Mouse (Mus musculus) liver, embryonic 11.5 days (tissue): ENCODE results near the gene Cnfn. TPM values are rescaled to one million over a fixed set of nuclear protein-coding genes. Genes with fewer than 3 reads are reported as not detected.

Experiments
- ATAC-seq: fragments of 200-750 bp; cut with Nextera tagmentation; replicated peaks from 2 replicates; pipeline ENCODE4 v1.8.0; 2017; ENCODE audit warnings: moderate number of reproducible peaks, mild to moderate bottlenecking, moderate TSS enrichment, moderate library complexity; ENCODE audit not compliant: low FRiP score
- DNase-seq: peaks from one replicate; pipeline ENCODE4 v3.0.0-alpha.2; 2017; ENCODE audit warnings: low spot score
- H3K27ac ChIP-seq: fragments of 300-500 bp; sonication (generic); 2 replicates; pipeline ENCODE4 v1.5.1; 2014; ENCODE audit warnings: mild to moderate bottlenecking, low read depth, low read length, control low read depth
- H3K27me3 ChIP-seq: fragments of 300-500 bp; sonication (generic); replicated peaks from 2 replicates; pipeline ENCODE4 v1.6.1; 2014; ENCODE audit warnings: low read length, mixed read lengths; ENCODE audit not compliant: control insufficient read depth, insufficient read depth
- H3K36me3 ChIP-seq: fragments of 300-500 bp; sonication (generic); 2 replicates; pipeline ENCODE4 v1.6.1; 2014; ENCODE audit warnings: mild to moderate bottlenecking, low read length, moderate library complexity, mixed read lengths; ENCODE audit not compliant: control insufficient read depth, insufficient read depth
- H3K4me1 ChIP-seq: fragments of 300-500 bp; sonication (generic); replicated peaks from 2 replicates; pipeline ENCODE4 v1.6.1; 2014; ENCODE audit warnings: low read length, mixed read lengths; ENCODE audit not compliant: control insufficient read depth, insufficient read depth
- H3K4me2 ChIP-seq: fragments of 300-500 bp; sonication (generic); 2 replicates; pipeline ENCODE4 v1.6.1; 2014; ENCODE audit warnings: mild to moderate bottlenecking, control low read depth, moderate library complexity
- H3K4me3 ChIP-seq: fragments of 300-500 bp; sonication (generic); 2 replicates; pipeline ENCODE4 v1.5.1; 2014; ENCODE audit warnings: low read depth, low read length, control low read depth
- H3K9ac ChIP-seq: fragments of 300-500 bp; sonication (generic); 2 replicates; pipeline ENCODE4 v1.6.1; 2014; ENCODE audit warnings: low read depth, low read length, control low read depth
- H3K9me3 ChIP-seq: fragments of 300-500 bp; sonication (generic); 2 replicates; pipeline ENCODE4 v1.6.1; 2016; ENCODE audit warnings: low read length, inconsistent platforms, mixed read lengths; ENCODE audit not compliant: control insufficient read depth
- WGBS: fragments of 180-500 bp; shearing (Covaris S2); extraction: QIAGEN DNeasy Blood & Tissue Kit; methylation state at CpG from one replicate; pipeline ENCODE4 v1.1.7; 2014; 5-methylcytosine and 5-hydroxymethylcytosine counted together
- polyA plus RNA-seq: library from polyadenylated mRNA; unstranded; fragments of >200 nt; fragmentation: Nextera tagmentation; extraction: Ambion mirVana; gene quantifications from 2 replicates; pipeline ENCODE4 v1.2.1, GENCODE M21; 2014

The Cnfn gene
- polyA plus RNA-seq, 1 experiment from 2014 or later, result not detected

- Histone ChIP-seq H3K9me3 (no peaks in the 10 kb centered on the region), H3K36me3 (peaks cover 5% of the 10 kb centered on the region; the same call in 1 of the 2 replicates), H3K27me3 (peaks cover 51% of the 10 kb centered on the region), H3K4me1 (peaks cover 3% of the 10 kb centered on the region; the same call in 1 of the 2 replicates), H3K4me2 (no peak overlapping the region), H3K9ac (no peak overlapping the region), H3K27ac (no peak overlapping the region), H3K4me3 (no peak overlapping the region)
- no peak for DNase-seq
- no peak for ATAC-seq
- WGBS, result 3% methylated on average over 33 of the region's 33 CpGs
Measured at GRCm38 (mm10) chr7:25367632-25368293, 1.8 kb downstream of the Cnfn start.

- WGBS, result 61% methylated on average over 13 of the region's 13 CpGs
- Histone ChIP-seq H3K4me3 (no peak overlapping the region), H3K4me1 (peaks cover 3% of the 10 kb centered on the region; the same call in 1 of the 2 replicates), H3K36me3 (peaks cover 5% of the 10 kb centered on the region; the same call in 1 of the 2 replicates), H3K27me3 (peaks cover 51% of the 10 kb centered on the region), H3K9me3 (no peaks in the 10 kb centered on the region), H3K4me2 (no peak overlapping the region), H3K27ac (no peak overlapping the region), H3K9ac (no peak overlapping the region)
- DNase-seq, result no peak
- ATAC-seq, result no peak
Measured at GRCm38 (mm10) chr7:25365937-25366625, 3.4 kb downstream of the Cnfn start.

- Histone ChIP-seq H3K9ac (no peak overlapping the region), H3K9me3 (no peaks in the 10 kb centered on the region), H3K27ac (no peak overlapping the region), H3K27me3 (peaks cover 35% of the 10 kb centered on the region), H3K36me3 (peaks cover 7% of the 10 kb centered on the region; the same call in 1 of the 2 replicates), H3K4me1 (peaks cover 3% of the 10 kb centered on the region; the same call in 1 of the 2 replicates), H3K4me3 (no peak overlapping the region), H3K4me2 (no peak overlapping the region)
- ATAC-seq (no peak), DNase-seq (no peak)
- WGBS, result 86% methylated on average over 17 of the region's 17 CpGs
Measured at GRCm38 (mm10) chr7:25363632-25364031, 5.9 kb downstream of the Cnfn start.

- no peak overlapping the region for H3K9ac ChIP-seq
Measured at GRCm38 (mm10) chr7:25363151-25363550, 6.4 kb downstream of the Cnfn start.

GRCm38 (mm10) chr7:25358721-25359206 lies 10.8 kb downstream of the Cnfn start:
- H3K4me1 ChIP-seq, result no peaks in the 10 kb centered on the region
- H3K9ac ChIP-seq, result no peak overlapping the region
- no peak overlapping the region for H3K4me2 ChIP-seq
- no peaks in the 10 kb centered on the region for H3K9me3 ChIP-seq
- WGBS, result 91% methylated on average over 19 of the region's 19 CpGs
- H3K27ac ChIP-seq, result no peak overlapping the region
- ATAC-seq (no peak), DNase-seq (no peak)
- no peaks in the 10 kb centered on the region for H3K27me3 ChIP-seq
- H3K36me3 ChIP-seq, result peaks cover 6% of the 10 kb centered on the region; the same call in 1 of the 2 replicates
- no peak overlapping the region for H3K4me3 ChIP-seq

More at GRCm38 (mm10) chr7:25363151-25363550, 6.4 kb downstream of the Cnfn start:
- no peak overlapping the region for H3K4me3 ChIP-seq
- H3K27me3 ChIP-seq, result peaks cover 31% of the 10 kb centered on the region
- peaks cover 8% of the 10 kb centered on the region; the same call in 1 of the 2 replicates for H3K36me3 ChIP-seq
- H3K4me2 ChIP-seq, result no peak overlapping the region
- peaks cover 3% of the 10 kb centered on the region; the same call in 1 of the 2 replicates for H3K4me1 ChIP-seq
- H3K9me3 ChIP-seq, result no peaks in the 10 kb centered on the region
- DNase-seq (no peak), ATAC-seq (no peak)
- WGBS, result 84% methylated on average over 19 of the region's 19 CpGs
- H3K27ac ChIP-seq, result no peak overlapping the region

- WGBS, result 75% methylated on average over 8 of the region's 8 CpGs
Measured at GRCm38 (mm10) chr7:25348861-25349260, 20.7 kb downstream of the Cnfn start.

GRCm38 (mm10) chr7:25341000-25341784 lies 28.3 kb downstream of the Cnfn start:
- Histone ChIP-seq H3K9ac (no peak overlapping the region), H3K9me3 (no peaks in the 10 kb centered on the region), H3K4me1 (no peaks in the 10 kb centered on the region), H3K27ac (no peak overlapping the region), H3K4me2 (no peak overlapping the region), H3K27me3 (no peaks in the 10 kb centered on the region), H3K36me3 (no peaks in the 10 kb centered on the region), H3K4me3 (no peak overlapping the region)
- DNase-seq (no peak), ATAC-seq (no peak; the same call in 1 of the 2 replicates)
- WGBS, result 83% methylated on average over 20 of the region's 20 CpGs

More at GRCm38 (mm10) chr7:25348861-25349260, 20.7 kb downstream of the Cnfn start:
- Histone ChIP-seq H3K4me1 (no peaks in the 10 kb centered on the region), H3K9me3 (no peaks in the 10 kb centered on the region), H3K9ac (no peak overlapping the region), H3K4me3 (no peak overlapping the region), H3K4me2 (no peak overlapping the region), H3K27ac (no peak overlapping the region), H3K36me3 (peaks cover 11% of the 10 kb centered on the region; the same call in 1 of the 2 replicates), H3K27me3 (no peaks in the 10 kb centered on the region)
- no peak for DNase-seq
- ATAC-seq, result no peak

- Histone ChIP-seq H3K27me3 (no peaks in the 10 kb centered on the region), H3K9me3 (no peaks in the 10 kb centered on the region), H3K36me3 (peaks cover 2% of the 10 kb centered on the region; the same call in 1 of the 2 replicates), H3K4me2 (no peak overlapping the region), H3K4me3 (no peak overlapping the region), H3K4me1 (no peaks in the 10 kb centered on the region), H3K9ac (no peak overlapping the region), H3K27ac (no peak overlapping the region)
- ATAC-seq (no peak), DNase-seq (no peak)
- 86% methylated on average over 9 of the region's 9 CpGs for WGBS
Measured at GRCm38 (mm10) chr7:25339329-25339728, 30.2 kb downstream of the Cnfn start.
